Mouse (Mus musculus) C3H10T1/2 (cell line): ENCODE results near the gene Ppp3cb. TPM values are rescaled to one million over a fixed set of nuclear protein-coding genes. Genes with fewer than 3 reads are reported as not detected.

Experiments
- polyA plus RNA-seq, 2 experiments: library from polyadenylated mRNA; unstranded; fragments of >200 nt; fragmentation: generic; extraction: Trizol; gene quantifications; one replicate each; pipeline ENCODE4 v1.2.1; 2012; ENCODE audit warnings: missing spikeins in 2 of 2

Gene Ppp3cb
- 10 to 100 TPM in 1 of 2 experiments, 1 to 10 TPM in 1; 2.9 to 17.3 TPM for polyA plus RNA-seq

GRCm38 (mm10) chr14:20546415-20546814 is at the start of gene Ppp3cb:
Gene Ppp3cb, minus strand, starts transcription at chr14:20546573.

GRCm38 (mm10) chr14:20496603-20497002 is 49.8 kb downstream of the Ppp3cb start, which contains the start of gene Mss51:
Gene Mss51, minus strand, starts transcription at chr14:20496901.

GRCm38 (mm10) chr14:20479291-20480194 is 66.8 kb downstream of the Ppp3cb start, which contains the start of gene Anxa7:
Gene Anxa7, minus strand, starts transcription at chr14:20480133.

GRCm38 (mm10) chr14:20451765-20452331 is 94.5 kb downstream of the Ppp3cb start, which contains the start of gene Cfap70:
Gene Cfap70, minus strand, starts transcription at chr14:20452226.

Other genes starting within 250 kb of the Ppp3cb start
- gene Ecd, start 198.5 kb downstream of the Ppp3cb start, polyA plus RNA-seq = 10 to 100 TPM; 12.5 to 22.5 TPM
- 10 to 100 TPM in 1 of 2 experiments, 1 to 10 TPM in 1; 4.2 to 25.5 TPM for gene Fam149b, start 198.4 kb downstream of the Ppp3cb start, polyA plus RNA-seq
- 10 to 100 TPM; 23.4 to 44.0 TPM for gene Dnajc9, start 157.7 kb downstream of the Ppp3cb start, polyA plus RNA-seq
- 100 to 1,000 TPM; 103 to 144 TPM for gene Mrps16, start 152.9 kb downstream of the Ppp3cb start, polyA plus RNA-seq
- under 1 TPM in 1 of 2 experiments, not detected in 1; 0.05 TPM for gene Cfap70, start 94.3 kb downstream of the Ppp3cb start, polyA plus RNA-seq
- gene Anxa7, start 66.4 kb downstream of the Ppp3cb start, polyA plus RNA-seq = 10 to 100 TPM; 17.3 to 62.4 TPM
- gene Mss51, start 49.7 kb downstream of the Ppp3cb start, polyA plus RNA-seq = under 1 TPM in 1 of 2 experiments, not detected in 1; 0.26 TPM
- 1 to 10 TPM in 1 of 2 experiments, under 1 TPM in 1; 0.39 to 4.7 TPM for gene Usp54, start 94.5 kb upstream of the Ppp3cb start, polyA plus RNA-seq
- under 1 TPM; 0.07 to 0.22 TPM for gene Myoz1, start 110.0 kb upstream of the Ppp3cb start, polyA plus RNA-seq
- under 1 TPM; 0.05 to 0.26 TPM for gene Synpo2l, start 121.8 kb upstream of the Ppp3cb start, polyA plus RNA-seq
- gene Sec24c, start 127.7 kb upstream of the Ppp3cb start, polyA plus RNA-seq = 10 to 100 TPM; 12.6 to 57.0 TPM
- gene Fut11, start 148.4 kb upstream of the Ppp3cb start, polyA plus RNA-seq = 1 to 10 TPM; 1.3 to 5.5 TPM
- 100 to 1,000 TPM in 1 of 2 experiments, 10 to 100 TPM in 1; 95.4 to 107 TPM for gene Chchd1, start 156.4 kb upstream of the Ppp3cb start, polyA plus RNA-seq
- gene Zswim8, start 161.0 kb upstream of the Ppp3cb start, polyA plus RNA-seq = 10 to 100 TPM; 45.1 to 90.8 TPM
- gene Ndst2, start 188.0 kb upstream of the Ppp3cb start, polyA plus RNA-seq = 10 to 100 TPM; 12.6 to 24.0 TPM
- 10 to 100 TPM in 1 of 2 experiments, 1 to 10 TPM in 1; 8.7 to 52.0 TPM for gene Camk2g, start 247.5 kb upstream of the Ppp3cb start, polyA plus RNA-seq